Mouse (Mus musculus) cerebellum, adult 2 months (tissue): ENCODE results near the gene Atg101.

ENCODE experiments used
- CTCF ChIP-seq: fragments of 200-500 bp; IDR thresholded peaks from 2 replicates; pipeline ENCODE4 v1.5.1; 2011; ENCODE audit warnings: low read depth, mild to moderate bottlenecking, control low read depth, low read length, moderate library complexity, borderline replicate concordance; ENCODE audit not compliant: insufficient read depth
- POLR2A ChIP-seq: fragments of 200-500 bp; IDR thresholded peaks from 2 replicates; pipeline ENCODE4 v1.6.1; 2011; ENCODE audit warnings: low read length, control low read depth, borderline replicate concordance; ENCODE audit not compliant: insufficient read depth

DNA sequence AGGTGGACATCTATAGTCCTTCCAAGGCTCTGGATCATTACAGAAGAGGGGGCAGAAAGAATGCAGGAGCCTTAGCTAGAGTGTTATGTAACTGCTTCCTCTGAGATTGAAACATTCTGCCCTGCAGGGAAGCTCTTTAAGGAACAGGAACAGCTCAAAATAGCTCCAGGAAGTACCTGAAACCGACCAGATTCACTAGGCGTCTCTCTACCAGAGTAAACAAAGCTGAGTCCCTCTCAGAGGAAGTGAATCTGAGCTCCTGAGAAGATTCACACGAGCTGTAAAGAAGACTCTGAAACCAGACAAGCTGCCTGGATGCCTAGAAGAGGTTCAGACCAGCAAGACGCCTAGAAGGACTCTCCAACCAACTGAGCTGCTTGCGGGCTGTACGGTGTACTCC lies 31.5 kb upstream of the Atg101 start:
- TF ChIP-seq CTCF (no peak), POLR2A (no peak)
